ENCODE assay signal across 16 mouse cellular contexts in the genomic region with DNA sequence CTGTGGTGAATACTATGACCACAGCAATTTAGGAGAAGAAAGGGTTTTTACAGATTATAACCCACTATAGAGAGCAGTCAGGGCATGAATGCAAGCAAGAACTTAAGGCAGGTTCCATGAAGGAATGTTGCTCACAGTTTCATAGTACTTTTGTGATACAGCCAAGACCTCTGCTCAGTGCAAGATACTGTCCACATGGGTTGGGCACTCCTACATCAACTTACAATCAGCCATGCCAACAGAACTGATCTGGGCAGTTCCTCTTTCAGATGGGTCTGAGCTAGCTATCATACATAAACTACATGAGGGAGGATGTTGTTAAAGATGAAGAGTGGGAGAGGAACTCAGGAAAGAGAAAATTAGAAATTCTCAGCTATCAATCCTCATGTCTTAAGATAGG.
"Had no signal": no experiment of that assay in that cellular context is flagged by ENCODE, and none has a peak within 500 bp of the region (broad histone marks: within the 10 kb centered on the region; RNA-seq: fewer than 3 reads in every experiment).

No protein-coding gene starts in this region.

- H3K36me3 ChIP-seq: neural tube, embryonic 12.5 days; neural tube, embryonic 13.5 days; neural tube, embryonic 15.5 days; stomach, embryonic 15.5 days had no signal

- DNase-seq: retina, postnatal 1 day; right cerebral cortex, adult 18-20 months; right cerebral cortex, postnatal 14 days; right cerebral cortex, postnatal 25 days; right cerebral cortex, postnatal 4 days; thymus, adult 18-20 months; thymus, adult 2 months; thymus, postnatal 14 days; thymus, postnatal 25 days; thymus, postnatal 36 days; thymus, postnatal 4 days had no signal

- H3K9ac ChIP-seq: neural tube, embryonic 12.5 days; neural tube, embryonic 13.5 days; neural tube, embryonic 15.5 days; stomach, embryonic 15.5 days had no signal

- H3K27ac ChIP-seq: neural tube, embryonic 12.5 days; neural tube, embryonic 13.5 days; neural tube, embryonic 15.5 days; stomach, embryonic 15.5 days; stomach, postnatal 0 days had no signal

- H3K4me1 ChIP-seq: neural tube, embryonic 12.5 days; neural tube, embryonic 13.5 days; neural tube, embryonic 15.5 days; stomach, embryonic 15.5 days had no signal

- H3K4me3 ChIP-seq: neural tube, embryonic 12.5 days; neural tube, embryonic 13.5 days; neural tube, embryonic 15.5 days; stomach, embryonic 15.5 days had no signal

- H3K27me3 ChIP-seq: neural tube, embryonic 12.5 days; neural tube, embryonic 13.5 days; neural tube, embryonic 15.5 days; stomach, embryonic 15.5 days had no signal

- H3K9me3 ChIP-seq: neural tube, embryonic 12.5 days; neural tube, embryonic 13.5 days; neural tube, embryonic 15.5 days; stomach, embryonic 15.5 days had no signal
